Mouse (Mus musculus) right cerebral cortex, postnatal 25 days (tissue): ENCODE data around the gene Hapln4.
A peak's percentile ranks its signal among the peaks of the same experiment; 100 is the strongest.

Source experiments
- DNase-seq: peaks from one replicate; pipeline ENCODE4 v3.0.0; 2022

Gene Hapln4

GRCm38 (mm10) chr8:70100241-70100640, 17.0 kb downstream of the Hapln4 start:
- no peak for DNase-seq

DNA sequence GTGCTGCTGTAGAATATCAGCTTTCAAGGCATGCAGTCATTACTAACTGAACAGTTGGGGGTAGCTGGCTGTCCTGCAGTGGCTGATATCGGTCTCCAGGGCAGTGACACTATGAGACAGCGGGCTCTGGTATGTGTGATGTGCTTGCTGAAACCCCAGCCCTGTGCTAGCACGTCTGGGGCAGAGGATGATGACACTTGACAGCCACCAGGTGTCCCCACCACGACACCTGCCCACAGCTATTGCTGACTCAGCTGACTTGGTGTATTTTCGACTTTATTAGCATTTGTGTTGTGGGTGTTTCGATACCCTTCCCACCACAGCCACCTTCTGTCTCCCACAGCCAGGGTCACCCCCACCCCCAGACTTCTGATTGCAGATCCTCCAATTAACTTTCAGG, 21.2 kb downstream of the Hapln4 start:
- no peak for DNase-seq

DNA sequence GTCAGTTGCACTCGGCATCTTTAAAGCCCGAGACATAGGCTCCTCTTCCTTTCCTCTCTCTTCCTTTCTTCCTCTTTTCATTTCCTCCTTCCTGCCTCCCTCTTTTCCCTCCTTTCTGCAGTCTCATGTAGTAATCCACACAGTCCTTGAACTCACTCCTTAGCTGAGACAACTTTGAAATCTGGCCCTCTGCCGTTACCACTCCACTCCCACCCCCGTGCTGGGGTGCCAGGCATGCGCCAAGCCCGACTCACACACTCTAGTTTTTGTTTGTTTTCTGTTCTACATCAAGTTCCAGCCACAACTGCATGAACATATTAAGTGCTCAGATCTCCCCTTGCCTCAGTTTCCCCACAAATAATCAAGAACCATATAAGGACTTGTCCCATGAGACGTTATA, 21.7 kb downstream of the Hapln4 start:
- no peak for DNase-seq

DNA sequence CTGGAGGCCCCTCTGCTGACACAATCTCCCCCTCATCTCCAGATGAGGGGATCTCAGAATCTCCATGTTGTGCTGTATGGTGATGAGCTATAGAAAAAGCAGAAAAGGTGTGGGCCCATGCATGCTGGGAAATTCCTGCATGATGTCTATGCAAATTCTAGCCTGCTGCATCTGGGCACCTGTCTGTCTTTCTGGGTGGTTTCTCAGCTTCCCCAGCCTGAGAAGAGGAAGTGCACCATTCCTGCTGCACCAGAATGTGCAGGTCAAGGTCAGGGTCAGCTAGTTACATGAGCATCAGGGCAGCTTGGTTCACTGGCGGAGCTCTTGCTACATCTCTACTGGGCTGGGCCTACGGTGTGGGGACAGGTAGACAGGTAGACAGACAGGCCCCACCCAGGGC, 27.2 kb downstream of the Hapln4 start:
- no peak for DNase-seq

GRCm38 (mm10) chr8:70111192-70111795, 28.0 kb downstream of the Hapln4 start:
- DNase-seq: no peak

DNA sequence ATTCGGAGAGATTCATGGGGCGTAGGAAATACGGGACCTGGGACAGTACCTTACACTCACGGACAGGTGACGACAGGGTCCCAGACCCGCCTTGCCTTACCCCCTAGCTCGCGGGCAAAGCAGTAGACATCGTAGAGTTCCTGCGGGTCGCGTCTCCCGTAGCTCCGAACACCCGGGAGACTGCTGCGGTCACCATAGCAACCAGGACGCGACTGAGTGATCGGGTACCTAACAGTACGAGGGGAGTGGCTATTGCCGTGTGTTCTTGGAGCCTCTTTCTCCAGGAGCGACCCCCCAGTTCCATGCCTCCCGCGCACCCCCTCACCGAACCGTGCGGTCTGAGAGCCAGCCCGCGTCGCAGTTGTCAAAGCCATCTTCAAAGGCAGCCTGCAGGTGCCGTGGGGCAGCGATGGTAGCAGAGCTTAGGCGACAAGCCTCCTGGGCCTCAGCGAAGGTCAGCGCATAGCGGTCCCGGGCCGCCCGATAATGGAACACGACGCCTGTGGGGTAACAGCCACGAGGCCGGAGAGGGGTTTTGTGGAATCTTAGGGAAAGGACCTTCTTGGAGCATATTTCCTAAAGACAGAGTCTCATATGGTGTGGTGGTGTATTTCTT, 29.3 kb downstream of the Hapln4 start:
- no peak for DNase-seq

DNA sequence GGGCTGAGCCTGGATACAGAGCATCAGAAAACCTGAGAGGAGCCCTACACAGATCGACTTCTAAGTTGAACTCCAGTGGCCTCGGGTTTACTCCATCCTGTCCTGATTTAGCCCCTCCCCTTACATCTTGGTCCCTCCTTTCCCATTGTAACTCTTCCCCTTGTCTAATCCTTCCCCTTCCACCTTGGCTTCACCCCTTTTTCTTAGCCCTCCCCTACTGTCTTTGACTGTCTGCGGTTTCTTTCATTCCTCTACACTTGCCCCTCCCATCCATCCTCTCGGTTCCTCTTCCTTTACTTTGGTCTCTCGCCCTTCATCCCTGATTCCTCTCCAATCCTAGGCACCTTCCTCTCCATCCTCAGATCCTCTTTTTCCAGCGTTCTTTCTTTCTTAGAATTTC, 31.2 kb downstream of the Hapln4 start:
- DNase-seq: no peak

GRCm38 (mm10) chr8:70114892-70115291, 31.6 kb downstream of the Hapln4 start:
- no peak for DNase-seq

DNA sequence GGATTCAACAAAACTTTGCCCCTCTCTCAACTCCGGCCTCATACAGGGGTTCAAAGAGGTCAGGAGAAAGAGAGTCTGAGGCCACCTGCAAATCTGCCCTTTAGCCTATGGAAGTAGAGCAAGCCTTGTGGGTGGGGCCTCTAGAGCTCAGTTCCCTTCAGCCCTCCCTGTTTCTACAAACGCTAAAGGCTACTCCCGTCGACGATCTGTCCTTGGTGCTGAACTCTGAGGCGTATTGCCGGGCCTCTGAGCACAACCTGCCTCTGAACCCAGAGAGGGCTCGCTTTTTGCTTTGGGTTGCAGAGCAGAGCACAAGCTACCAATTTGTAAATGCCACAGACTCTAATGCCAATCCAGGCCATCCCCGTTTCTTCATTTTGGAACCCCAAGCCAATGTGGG, 34.4 kb downstream of the Hapln4 start:
- no peak for DNase-seq

DNA sequence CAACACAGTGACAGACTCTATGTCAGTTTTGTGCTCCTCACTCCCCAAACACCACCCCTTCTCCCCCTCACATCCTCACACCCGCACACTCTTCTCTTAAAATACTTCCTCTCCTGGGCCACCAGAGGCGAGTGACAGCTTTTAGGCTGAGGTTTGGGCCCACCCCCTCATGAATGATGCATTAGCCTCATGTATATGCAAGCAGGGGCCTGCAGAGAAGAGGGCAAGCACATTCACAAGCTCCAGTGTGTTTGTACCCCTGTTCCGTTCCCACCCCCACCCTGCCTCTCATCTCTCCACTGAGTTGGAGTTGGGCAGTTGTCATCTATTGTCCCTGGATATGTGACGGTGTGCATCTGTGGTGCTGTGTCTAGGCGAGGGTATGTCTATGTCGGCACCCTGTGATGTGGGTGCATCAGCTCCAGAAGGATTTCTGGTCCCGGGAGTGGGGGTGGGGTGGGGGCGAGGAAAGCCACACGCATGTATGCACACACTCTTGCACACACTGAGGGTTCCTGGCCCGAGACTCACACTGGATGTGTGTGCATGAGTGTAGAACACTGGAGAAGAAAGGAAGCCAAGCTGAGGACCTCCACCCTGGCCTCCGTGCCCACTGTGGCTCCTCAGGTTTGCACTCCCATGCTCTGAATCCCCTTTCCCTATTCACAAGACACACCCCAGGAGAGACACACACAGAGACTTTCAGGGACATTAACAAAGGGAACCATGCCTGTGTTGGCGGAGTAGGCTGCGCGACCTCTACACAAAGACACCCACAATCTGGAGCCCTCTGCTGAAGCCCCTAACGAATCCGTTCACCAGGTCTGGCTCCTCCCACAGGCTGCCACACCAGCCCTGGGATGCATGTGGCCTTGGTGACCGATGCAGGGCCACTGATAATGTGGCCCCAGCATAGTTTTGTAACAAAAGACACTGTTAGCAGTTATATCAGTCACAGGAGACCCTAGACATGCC, 35.8 kb downstream of the Hapln4 start:
- peak; percentile 76 for DNase-seq

- peak; percentile 90 for DNase-seq
Observed at GRCm38 (mm10) chr8:70120667-70121066, 37.4 kb downstream of the Hapln4 start, which contains the start of gene Ncan. Gene Ncan (minus strand): TSS chr8:70120873.

- DNase-seq: no peak
Observed at GRCm38 (mm10) chr8:70122863-70123262, 39.6 kb downstream of the Hapln4 start.

DNA sequence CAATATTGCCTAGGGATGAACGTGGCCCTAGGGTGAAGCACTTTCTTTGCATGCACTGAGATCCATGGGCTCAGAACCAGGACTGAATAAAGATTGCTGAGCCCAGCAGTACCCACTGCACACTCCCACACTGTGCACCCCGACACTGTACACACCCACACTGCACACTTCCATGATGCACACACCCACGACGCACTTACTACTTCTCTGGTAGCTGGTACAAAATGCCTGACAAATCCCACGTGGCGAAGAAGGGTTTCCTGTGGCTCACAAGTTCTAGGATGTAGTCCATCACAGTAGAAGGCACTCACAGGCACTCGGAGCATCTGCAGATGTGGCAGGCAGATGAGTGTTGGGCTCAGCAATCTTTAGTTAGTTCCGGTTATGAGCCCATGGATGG, 41.7 kb downstream of the Hapln4 start:
- DNase-seq: no peak

DNA sequence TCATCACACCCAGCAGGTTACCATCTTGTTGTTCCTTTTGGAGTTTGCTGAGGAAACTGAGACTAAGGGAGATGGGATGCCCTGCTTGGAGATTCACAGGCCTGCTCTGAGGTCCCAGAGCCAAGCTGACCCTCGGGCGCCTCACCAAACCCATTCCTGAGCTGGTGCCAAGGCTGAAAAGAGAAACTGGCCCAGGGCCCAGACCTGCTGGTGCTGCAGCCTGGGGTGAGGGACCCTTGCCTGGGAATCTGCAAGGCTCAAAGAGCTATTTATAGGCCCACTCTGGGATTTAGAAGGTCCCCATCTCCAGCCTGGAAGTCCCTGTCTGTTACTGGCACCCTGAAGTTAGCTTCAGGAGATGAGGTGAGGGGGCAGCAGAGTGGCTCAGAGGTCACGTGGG, 45.2 kb downstream of the Hapln4 start:
- DNase-seq: no peak

DNA sequence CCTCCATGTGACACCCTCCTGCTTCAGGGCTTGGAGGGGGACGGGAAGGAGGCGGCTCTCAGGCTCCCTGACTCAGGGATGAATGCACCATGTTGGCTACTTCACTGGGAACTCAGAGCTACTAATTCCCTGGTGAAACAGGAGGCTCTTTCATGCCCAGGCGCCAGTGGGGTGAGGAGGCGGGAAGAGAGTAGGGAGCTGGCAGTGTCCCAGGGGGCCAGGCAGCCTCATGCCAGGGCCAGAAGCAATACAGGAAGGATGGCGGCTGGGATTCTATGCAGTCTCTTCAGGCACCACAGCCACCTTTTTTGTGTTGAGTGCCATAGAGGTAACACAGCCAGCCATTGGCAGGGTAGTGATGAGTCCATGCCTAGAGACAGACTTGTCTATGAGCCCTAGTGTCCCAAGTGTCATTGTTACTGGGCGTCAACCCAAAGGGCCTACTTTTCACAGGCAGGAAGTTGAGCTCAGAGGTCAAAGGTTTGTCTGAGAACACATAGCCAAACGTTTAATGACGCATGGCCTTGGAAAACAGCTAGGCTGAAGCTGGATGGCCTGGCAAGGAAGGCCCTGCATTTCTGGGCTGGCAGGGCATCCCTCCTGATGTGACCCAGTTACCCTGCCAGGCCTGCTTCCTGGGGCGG, 46.2 kb downstream of the Hapln4 start:
- peak; percentile 66 for DNase-seq

- no peak for DNase-seq
Observed at GRCm38 (mm10) chr8:70130066-70130465, 46.8 kb downstream of the Hapln4 start.

DNA sequence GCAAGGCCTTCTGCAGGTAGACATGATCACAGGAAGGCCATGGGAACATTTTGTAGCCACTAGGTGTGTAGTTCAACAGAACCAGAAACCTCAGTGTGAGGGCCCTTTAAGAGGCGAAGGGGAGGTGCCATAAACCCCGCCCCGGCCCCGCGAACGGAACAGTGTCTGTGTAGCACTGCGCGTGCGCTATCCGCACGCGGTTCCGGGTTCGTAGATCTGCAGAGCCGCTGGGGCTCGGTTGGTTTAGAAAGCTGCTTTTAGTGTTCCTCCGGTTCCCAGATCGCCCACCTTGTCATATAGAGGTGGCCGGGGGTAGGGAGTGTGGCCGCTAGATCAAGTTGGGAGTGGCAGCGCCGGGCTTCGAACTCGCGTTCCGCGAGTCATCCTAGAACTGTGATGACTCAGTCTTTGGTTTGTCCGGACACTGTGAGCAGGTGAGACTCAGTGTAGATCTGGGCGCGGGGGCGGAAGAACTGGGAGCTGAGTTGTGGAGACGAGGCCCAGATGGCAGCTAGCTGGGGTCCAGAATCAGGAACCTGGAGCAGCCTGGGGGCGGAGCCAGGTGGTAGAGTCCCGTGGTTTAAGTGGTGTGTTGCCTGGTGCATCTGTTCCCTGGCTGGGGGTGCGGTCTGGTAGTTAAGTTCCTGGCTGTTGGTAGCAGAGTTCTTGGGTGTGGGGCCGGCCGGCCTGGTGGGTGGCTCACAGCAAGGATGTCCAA, 48.1 kb downstream of the Hapln4 start, which contains the start of gene Nr2c2ap:
Nr2c2ap (plus strand) TSS at position 168 of the 718 bp plus-strand sequence.
- DNase-seq: peak; percentile 79

DNA sequence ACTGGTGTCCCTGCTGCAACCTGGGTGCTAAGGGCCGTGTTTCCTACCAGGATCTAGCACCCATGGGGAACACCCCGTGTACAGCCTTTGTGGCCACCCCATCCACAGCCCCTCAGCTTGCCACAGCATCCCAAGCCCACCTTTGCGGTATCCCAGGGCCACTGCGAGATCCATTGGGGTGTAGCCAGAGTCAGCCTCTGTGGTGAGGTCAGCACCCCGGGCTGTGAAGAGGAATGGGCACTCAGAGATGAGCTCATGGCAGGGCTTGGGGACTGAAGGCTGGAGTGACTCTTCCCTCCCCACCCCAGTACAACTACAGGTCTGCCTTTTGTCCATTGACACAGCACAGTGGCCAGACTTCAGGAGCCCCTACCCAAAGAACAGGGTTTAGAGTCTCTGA, 50.8 kb downstream of the Hapln4 start:
- no peak for DNase-seq

DNA sequence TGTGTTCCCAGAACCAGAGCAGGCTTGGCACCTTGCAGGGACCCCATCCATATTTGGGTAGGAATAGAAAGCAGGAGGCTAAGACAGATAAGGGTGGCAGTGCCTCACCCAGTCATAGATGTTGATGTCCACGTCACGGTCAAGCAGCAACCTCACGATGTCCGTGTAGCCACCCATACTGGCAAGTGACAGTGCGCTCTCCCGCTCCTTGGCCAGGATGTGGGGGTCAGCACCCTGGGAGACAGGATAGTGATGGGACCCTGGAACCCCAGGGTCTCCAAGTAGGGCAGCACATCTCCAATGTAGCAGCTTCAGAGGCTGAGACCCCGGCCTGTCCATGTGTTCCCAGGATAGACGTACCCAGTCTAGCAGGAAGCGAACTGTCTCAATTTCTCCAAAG, 51.7 kb downstream of the Hapln4 start:
- DNase-seq: no peak

- DNase-seq: no peak
Observed at GRCm38 (mm10) chr8:70136591-70136990, 53.3 kb downstream of the Hapln4 start.

- no peak for DNase-seq
Observed at GRCm38 (mm10) chr8:70137890-70138289, 54.6 kb downstream of the Hapln4 start.
